Mouse (Mus musculus): ENCODE data around the gene Hoxa6.

GRCm38 (mm10) chr6:52219234-52219942, 10.9 kb upstream of the Hoxa6 start:
- TF ChIP-seq CTCF (IDR thresholded peaks at IDR 0.05; ENCODE audit: low read depth, low read length) (no peak), POLR2A (IDR thresholded peaks at IDR 0.05; ENCODE audit: borderline replicate concordance, low read depth, low read length) (no peak)

All from bone marrow macrophage, adult 2 months (primary cell).